Mouse (Mus musculus): ENCODE data around the gene Map4. TPM values are rescaled to one million over a fixed set of nuclear protein-coding genes. Genes with fewer than 3 reads are reported as not detected.
"Not testable (repeated sequence)": the region's sequence is repeated elsewhere in the genome, so short reads cannot be mapped to it uniquely, and the experiment has no call there.

Map4 gene
- polyA plus RNA-seq, 2 experiments from 2014 or later, result 40.8 to 42.7 TPM

DNA sequence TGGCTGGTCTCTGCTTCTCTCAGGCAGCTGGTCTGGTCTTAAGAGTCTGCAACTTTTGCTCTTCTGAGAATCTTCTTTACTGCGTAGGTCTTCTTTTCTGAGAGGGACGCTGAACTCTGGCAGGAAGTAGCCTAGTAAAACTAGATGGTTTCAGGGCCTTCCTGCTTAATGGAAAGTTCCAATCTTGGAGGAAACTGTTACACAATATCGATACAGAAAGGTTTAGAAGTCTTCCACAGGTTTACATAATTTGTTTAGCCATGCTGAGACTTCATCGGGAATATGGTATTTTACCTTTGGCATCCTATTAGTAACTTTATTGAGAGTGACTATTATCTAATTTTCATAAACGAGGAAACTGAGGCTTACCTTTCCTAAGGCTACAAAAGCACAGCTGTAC lies 1.2 kb upstream of the Map4 start:
- ATAC-seq, result no peak

DNA sequence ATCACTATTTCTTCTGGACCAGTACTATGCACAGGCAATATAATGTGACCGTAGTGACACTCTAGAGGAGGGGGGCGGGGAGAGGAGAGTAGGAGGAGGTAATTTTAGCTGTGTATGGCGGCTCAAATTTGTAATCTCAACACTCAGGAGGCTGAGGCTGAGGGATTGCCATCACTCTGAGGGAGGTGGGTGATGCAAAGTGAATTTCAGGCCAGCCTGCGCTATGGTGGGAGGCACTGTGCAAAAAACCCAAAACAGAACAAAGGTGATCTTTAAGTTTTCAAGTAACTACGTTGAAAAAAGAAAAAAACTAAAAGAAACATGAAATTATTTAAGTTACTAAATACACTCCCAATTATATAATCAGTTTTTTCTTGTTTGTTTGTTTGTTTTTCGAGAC lies 508 bp upstream of the Map4 start:
- no peak for ATAC-seq

DNA sequence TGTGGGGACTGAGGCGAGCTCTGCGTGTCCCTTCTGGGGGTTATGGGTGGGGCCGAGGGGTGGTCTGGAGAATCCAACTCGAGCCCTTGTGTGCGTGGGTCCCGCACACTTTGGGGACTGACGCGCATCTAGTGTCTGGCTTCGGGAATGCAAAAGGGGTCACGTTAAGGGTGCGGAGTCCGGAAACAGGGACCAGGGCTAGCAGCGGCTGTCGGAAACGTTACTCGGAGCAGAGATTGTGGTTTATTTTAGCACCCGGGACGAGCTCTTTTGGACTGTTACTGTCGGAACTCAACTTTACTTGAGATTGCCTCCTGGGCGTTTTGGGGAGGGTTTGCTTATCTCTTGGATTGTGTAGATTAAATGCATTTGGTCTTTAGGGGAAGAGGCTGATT lies 1.1 kb downstream of the Map4 start:
- no peak for ATAC-seq

DNA sequence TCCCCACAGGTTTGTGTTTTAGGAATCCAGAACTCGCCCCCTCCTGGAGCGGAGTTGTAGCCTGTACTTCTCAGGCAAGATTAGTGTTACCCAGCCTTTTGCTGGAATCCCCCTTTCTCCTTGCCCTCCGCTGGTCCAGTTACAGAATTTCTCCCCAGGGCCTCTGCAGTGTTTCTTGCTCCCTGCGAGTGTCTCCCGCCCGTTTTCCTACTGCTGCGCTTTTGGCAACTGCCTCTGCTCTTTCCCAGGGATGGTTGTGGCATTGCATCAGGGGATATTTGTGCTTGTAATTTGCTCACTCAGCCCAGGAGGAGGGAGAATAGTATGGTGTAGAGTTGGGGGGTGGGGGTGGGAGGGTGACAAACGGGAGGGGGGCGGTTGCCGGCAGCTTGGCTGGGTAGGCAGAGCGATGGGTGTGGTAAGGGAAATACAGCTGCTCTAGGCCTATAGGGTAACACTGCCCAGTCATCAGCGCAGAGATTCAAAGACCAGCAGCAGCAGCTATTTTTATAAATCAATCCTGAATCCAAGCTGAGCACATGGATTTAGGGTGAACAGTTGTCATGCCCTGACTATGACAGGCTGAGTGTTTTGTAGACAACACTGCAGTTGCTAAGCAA lies 1.6 kb downstream of the Map4 start:
- ATAC-seq, result no peak

DNA sequence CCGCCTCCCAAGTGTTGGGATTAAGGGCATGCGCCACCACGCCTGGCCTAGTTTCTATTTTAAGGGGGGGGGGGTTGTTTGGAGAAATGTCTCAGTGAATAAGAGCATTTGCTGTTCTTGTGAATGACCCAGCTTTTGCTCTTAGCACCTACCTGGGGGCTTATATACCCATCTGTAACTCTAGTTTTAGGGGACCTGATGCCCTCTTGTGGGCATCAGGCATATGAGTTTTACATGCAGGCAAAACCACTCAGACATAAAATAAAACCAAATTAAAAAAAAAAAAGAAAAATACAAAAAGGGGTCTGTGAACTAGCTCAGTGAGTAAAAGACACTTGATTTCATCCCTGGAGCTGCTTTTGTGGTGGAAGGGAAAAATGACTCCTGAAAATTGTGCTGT lies 8.1 kb downstream of the Map4 start:
- ATAC-seq, result no peak

DNA sequence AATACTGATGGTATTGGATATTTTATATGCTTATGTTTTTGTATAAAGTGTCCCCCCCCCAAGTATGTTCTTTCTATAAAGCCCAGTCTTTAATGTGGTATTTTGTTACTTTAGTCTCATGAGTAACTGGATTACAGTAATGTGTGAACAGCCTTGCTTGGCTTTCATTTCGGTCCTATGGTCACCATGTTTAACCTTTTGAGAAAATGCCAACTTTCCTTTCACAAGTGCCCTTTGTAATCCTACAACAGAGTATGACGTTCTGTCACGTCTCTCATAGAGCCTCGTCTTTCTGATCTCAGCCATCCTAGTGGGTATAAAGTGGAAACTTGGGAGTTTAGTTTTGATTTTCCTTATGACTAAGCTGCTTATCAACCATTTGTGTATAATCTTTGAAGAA lies 11.5 kb downstream of the Map4 start:
- ATAC-seq, result no peak

DNA sequence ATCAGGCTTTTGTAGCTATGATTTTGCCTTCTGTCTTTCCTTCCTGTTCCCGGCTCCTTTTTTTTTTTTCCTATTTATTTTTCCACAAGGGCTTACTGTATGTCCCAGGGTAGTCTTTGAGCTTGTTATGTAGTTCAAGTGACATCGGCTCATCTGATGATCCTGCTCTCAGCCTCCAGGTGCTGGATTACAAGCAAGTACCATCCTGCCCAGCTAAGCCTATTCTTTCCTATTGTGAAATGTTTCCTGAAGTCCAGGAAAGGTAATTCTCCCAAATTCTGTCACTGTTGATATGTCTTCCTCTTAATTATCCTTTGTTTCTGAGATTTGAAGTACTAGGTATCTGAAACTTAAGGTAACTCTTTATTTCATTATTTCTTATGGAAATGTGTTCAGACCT lies 13.5 kb downstream of the Map4 start:
- no peak for ATAC-seq

DNA sequence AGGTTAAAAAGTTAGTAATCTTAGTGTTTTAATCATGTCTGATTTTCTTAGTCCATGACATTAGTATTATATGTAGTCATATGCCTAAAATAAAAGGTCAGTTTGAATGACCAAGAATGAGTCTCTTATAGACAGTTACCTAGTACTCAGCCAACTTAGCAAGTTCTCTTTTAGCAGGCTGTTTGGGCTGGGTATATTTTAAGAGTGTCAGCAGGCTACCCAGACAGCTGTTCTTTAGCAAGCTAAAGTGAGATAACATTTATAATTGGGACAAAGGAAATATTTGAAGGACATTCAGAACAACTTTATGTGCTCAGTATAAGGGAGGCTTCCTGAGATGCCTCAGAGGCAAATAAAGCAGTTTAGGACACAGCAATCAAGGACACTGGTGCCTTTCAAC lies 17.3 kb downstream of the Map4 start:
- no peak for ATAC-seq

DNA sequence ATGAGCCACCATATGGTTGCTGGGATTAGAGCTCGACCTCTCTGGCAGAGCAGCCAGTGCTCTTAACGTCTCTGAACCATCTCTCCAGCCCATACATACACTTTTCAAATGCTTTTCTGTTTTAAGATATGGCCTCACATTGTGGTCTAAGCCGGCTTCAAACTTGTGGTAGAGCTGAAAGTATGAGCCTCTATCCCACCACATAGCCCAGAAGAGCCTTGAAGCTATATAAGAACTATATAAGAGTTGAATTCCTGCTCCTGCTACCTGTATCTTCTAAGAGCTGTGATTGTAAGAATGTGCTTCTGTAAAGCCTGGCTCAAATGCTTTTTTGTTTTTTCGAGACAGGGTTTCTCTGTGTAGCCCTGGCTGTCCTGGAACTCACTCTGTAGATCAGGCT lies 18.5 kb downstream of the Map4 start:
- no peak for ATAC-seq

DNA sequence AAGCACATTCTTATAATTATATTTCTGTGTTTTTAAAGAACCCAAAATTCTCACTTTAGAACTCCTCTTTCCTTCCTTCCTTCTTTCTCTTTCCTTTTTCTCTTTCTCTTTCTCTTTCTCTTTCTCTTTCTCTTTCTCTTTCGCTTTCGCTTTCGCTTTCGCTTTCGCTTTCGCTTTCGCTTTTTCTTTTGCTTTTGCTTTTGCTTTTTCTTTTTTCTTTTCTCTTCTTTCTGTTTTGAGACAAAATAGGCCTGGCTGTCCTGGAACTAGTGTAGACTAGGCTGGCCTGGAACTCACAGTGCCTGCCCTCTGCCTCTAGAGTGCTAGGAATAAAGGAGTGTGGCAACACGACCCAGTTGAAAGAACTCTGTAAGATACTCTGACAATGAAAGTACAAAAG lies 22.3 kb downstream of the Map4 start:
- ATAC-seq, result peak; percentile 36

DNA sequence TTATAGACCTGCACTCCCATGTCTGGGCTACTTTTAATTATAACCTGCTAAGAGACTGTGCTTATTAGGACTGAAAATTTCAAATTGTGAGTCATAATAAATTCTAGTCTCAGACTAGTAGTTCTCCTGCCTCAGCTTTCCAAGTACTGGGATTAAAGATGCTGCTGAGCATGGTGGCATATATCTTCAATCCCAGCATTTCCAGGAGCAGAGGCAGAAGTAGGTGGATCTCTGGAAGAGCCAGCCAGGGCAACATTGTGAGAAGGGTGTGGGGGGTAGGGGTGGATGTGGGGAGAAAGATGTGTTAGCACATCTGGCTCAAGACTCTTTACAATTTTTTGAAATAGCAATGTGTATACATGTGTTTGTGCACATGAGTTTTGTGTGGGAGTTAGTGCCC lies 23.4 kb downstream of the Map4 start:
- no peak for ATAC-seq

DNA sequence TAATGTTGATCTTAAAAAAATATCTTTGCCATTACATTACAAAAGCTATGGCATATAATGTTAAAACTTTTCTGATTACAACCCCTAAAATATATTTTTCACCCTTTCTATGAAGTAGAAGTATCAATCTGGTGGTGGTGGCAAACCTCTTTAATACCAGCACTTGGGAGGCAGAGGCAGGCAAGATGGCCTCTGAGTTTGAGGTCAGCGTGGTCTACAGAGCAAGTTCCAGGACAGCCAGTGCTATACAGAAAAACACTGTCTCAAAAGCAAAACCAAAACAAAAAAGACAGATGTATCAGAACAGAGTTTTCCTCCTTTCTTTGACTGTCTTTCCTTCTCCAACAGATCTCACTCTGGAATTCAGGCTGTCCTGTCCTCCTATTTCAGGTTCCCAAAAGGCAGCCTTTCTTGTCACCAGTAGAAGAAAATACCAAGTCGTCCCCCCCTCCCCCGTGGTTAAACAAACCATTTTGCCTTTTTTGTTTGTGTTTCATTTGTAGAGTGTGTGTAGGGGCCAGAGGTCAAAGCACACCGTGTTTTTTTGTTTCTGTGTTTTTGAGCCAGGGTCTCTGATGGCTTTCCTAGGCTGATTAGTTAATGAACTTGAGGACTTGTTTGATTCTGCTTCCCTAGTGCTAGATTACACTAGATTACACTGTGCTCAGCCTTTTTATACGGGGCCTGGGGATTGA lies 28.3 kb downstream of the Map4 start:
- no peak for ATAC-seq

DNA sequence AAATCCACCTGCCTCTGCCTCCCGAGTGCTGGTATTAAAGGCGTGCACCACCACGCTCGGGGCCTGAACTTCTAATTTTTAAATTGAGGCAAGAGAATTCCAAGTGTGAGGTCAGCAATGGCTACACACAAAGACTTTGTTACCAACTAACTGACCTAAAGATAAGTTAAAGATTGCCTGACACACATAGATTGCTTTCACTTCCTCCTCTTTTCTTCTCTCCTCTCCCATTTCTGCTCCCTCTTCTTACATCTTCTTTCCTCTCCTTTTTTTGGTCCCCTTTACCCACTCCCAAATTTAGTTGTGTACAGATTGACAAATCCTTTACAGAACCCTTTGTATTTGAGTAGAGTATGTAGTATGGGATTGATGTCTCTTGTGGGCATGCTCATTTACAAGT lies 29.3 kb downstream of the Map4 start:
- no peak for ATAC-seq

DNA sequence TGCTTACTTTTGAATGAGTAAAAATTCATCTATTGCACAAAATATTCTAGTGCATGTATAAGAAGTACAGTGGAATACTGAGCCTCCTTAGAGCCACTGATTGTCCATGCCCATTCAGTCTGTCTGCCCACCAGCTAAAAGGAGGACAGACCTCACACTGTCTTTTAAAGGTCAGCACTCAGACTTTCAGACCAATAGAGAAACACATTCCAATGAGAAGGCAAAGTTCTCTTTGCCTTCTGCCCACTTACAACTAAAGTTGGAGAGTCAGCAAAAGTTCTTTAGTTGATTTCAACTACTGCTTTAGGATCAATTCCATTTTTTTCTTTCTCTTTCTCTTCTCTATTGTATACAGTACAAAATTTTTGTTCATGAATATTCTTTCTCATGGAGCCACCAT lies 33.5 kb downstream of the Map4 start:
- no peak for ATAC-seq

DNA sequence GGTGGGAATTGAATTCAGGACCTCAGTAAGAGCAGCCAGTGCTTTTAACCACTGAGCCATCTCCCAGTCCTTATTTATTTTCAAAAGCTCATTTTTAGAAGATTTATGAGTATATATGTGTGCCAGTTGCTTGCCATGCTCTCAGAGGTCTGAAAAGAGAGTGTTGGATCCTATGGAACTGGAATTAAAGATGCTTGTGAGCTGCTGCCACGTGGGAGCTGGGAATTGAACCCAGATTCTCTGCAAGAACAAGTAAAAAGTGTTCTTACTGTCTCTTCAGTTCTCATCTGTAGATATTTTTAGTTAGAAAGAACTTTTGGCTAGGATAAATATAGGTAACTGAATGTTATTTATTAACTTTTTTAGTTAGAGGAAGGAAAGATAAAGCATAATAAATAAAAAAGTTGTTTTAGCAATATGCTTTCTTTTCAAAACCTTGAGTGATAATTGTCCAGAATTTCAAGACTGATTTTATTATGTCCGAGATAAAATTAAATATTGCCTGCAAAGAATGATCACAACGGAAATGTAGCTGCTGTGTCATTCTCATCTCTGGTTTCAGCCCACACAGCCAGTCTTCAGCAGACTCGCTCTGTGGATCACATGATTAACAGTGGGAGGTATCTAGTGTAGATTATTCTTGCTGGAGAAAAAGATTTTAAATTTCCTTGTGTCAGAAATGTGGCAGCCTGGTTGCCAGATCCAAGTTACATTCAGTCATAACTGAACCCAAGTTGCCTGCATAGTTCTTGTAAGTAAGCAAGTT lies 37.3 kb downstream of the Map4 start:
- no peak for ATAC-seq

DNA sequence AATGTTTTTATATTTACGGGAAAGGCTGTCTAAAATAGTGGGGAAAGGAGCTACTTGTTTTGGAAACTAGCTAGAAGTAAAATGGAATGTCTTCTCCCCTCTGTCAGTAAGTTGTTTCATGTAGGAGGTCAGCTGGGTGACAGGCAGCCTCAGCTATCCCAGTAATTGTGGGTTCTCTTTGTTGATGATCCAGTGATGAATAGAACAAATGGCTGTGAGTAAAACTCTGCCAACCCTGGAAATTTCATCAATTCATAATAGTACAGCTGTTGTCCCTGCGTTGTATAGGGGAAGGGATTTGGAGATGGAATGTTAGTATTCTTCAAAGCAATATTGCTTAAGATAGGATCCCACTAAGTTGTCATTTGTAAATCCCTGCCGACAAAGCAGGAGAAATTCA lies 37.9 kb downstream of the Map4 start:
- no peak for ATAC-seq

DNA sequence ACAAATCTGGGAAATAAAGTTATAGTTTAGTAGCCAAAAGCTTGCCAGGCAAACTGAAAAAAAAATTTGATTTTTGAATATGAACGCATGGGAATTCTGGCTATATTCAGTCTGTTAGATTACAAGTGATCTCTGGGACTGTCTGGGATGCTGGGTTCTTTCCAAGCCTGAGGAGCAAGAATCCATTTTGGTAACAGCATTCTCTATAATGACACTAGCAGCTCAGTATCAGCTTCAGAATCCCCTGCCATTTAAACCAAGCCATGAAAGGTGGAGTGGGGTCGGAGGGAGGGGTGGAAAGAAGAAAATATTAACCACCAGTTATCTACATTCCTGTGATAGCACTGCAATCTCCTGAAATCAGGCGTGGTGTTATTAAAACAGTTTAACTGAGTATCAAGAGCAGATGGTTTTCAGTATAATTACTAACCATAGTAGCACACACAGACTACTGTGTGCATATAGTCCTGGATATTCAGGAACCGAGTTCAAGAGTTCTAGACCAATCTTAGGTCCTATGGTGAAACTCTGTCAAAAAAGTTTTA lies 38.6 kb downstream of the Map4 start:
- ATAC-seq, result no peak

DNA sequence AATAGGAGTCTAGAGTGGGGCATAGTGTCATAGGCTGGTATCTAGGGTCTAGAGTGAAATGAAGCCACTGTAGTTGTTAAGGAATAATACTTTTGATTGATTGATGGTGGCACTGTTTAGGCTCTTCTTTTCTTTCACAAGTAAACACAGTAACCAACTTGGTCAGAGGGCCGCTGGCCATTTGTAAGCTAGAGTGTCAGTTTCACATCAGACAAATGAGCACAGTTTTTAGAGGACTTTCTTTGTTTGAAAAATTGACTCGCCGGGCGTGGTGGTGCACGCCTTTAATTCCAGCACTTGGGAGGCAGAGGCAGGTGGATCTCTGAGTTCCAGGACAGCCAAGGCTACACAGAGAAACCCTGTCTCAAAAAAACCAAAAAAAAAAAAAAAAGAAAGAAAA lies 40.5 kb downstream of the Map4 start:
- not testable (repeated sequence) for ATAC-seq

DNA sequence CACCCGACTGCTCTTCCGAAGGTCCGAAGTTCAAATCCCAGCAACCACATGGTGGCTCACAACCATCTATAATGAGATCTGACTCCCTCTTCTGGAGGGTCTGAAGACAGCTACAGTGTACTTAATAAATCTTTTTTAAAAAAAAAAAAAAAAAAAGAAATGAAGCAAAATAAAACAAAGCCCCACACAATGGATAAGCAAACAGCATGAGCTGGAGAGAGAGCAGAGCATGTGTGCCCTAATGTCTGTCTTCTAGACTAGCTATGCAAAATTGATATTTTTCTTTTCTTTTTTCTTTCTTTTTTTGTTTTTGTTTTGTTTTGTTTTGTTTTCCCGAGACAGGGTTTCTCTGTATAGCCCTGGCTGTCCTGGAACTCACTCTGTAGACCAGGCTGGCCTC lies 49.0 kb downstream of the Map4 start:
- ATAC-seq, result not testable (repeated sequence)

DNA sequence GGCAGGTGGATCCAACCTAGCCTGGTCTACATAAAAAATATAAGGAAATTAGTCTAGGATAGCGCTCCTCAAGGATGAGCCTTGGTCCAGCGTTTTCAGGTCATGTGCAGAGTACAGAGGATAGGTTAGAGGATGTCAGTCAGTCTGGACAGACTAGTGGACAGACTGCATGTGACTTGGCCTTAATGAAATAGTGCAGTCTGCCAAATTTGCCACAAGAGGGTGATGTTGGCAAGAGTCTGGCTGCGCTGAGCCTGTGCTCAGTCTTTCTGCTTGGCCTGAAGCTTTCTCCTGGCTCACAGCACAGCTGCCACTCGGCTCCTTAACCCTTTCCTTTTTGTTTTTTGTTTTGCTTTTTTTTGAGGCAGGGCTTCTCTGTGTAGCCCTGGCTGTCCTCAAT lies 54.2 kb downstream of the Map4 start:
- ATAC-seq, result peak; percentile 43

DNA sequence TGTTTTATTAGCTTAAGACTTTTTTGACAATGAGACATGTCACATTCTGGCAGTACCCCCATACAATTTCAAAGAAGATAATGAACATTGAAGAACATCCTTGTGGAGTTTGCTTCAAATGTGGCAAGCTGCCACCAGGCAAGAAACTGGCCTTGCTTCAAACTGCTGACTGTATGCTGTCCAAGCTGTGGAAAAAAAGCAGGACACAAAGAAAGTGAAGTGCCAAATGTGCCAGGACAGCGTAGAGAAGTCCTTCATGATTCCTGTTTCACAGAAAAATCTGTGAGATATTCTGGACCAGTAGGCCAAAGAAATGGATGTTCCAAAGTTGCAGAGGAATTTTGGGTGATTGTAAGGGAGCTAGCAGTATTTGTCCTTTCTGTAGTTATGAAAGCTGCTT lies 57.8 kb downstream of the Map4 start:
- no peak for ATAC-seq

DNA sequence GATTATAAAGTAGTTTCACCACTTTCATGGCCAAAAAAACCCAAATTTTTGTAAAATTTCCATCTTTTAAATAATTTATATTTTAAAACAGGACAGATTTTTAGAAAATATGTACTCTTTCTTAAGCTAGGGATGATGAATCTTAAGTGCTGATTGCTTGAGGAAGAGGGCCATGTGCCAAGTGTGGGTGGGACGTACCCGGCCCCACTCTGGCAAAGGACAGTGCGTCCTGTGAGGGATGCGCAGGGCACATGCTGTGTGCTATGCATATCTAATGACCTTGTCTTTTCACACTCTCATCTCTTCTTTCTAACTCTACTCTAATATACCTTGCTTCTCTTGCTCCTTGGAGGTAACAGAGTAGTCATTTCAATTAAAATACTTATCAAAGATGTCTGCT lies 66.2 kb downstream of the Map4 start:
- no peak for ATAC-seq

DNA sequence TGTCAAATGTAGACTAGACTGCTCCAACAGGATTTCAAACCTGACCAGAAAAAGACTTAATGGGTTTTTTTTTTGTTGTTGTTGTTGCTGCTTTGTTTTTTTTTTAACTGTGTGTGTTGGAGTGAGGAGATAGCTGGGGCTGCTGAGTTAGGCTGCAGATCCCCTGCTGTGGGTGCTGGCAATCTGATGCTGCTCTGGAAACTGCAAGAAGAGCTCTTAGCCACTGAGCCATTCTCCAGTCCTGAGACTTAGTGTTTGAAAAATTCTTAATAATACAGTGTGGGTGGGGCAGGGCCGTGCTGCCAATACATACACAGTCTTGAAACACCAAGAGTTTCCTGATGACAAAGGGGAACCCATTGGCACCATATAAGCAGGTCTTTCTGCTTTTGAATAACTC lies 70.7 kb downstream of the Map4 start:
- ATAC-seq, result no peak

DNA sequence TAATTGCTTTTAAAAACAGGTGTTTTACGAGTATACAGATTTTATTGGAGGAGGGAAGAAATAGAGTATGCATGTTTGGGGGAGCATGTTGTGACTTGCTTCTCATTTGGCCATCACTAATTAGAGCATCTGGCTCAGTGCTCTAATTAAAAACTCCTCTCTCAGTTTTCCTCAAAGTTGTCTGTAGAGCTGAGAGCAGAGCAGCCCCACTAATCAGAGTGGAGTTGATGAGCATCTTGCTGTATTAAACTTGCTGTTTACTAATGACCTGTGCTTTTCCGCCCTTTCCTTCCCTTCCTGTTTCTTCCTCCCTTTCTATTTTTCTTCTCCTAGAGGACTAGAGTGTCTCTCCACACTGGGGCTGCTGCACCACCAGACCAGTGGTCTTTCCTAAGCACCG lies 71.2 kb downstream of the Map4 start:
- ATAC-seq, result no peak

Data from activated CD4-positive, CD25-positive, alpha-beta regulatory T cell, adult 4 months (primary cell).